Mouse (Mus musculus) induced T-regulatory cell, adult 2 months (primary cell): ENCODE results near the gene Col7a1.

Experiments used
- DNase-seq: peaks from one replicate; pipeline ENCODE4 v3.0.0-alpha.2; 2012; ENCODE audit warnings: low read depth

Gene Col7a1

DNA sequence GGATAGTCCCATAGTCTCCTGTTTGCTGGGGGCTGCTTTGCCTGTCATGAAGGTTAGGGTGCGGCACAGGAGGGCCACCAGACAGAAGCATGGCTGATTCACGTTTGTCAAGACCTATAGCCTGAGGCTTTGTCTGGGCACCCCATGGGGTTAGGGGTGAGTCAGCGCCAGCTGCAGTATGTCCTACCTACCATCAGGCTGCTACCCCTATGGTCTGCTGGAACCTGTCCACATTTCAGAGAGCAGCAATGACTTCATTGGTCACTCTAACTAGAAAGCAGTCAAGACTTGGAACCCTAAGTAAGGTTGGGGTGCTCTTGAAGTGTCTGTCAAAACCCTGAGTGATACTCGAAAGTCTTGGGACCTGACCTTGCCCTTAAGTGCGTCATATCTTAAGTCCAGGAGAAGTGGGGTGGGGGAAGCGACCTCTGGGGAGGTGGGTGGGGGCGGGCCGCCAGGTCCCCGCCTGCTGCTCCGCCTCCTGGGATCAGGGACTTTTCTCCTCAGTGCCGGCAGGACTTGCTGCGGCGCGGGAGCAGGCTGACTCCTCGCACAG, at the start of gene Col7a1:
Col7a1 (plus strand) TSS at position 506 of the 556 bp plus-strand sequence.
- no peak for DNase-seq

DNA sequence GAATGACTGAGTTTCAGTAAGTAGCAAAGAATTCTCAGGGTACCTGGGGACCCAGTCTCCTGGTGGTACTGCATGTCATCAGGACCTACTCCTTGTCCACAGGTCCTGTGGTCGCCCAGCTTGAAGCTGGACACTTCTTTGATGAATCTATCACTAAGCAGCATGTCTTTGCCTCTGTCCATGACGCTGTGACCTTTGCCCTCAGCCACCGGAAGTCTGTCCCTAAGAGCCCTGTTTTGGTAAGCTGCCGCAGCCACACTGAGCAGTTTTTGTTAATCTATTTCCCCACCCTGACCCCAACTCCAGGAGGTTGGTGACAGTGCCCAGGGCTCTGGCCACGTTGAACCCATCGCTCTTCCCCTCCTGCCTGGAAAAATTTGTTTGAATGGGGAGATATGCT, 41.1 kb upstream of the Col7a1 start:
- DNase-seq: no peak

DNA sequence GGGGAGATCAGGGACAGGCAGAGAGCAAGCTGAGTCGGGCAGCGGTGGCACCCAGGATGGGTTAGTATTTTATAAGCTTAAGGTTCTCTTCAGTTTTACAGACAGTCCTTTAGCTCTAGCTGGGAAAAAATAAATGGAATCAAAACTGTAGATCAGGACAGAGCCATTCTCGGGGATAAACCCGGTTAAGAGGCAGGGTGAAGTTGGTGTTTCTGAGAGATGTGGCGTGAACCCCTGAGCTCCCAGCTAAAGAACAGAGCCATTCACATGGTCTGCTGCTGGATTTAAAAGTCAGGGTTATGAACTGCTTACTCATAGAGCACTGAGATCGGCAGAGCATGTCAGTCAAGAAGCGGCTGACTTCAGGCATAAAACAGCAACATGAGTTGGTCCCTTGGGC, 40.2 kb upstream of the Col7a1 start:
- DNase-seq: no peak

DNA sequence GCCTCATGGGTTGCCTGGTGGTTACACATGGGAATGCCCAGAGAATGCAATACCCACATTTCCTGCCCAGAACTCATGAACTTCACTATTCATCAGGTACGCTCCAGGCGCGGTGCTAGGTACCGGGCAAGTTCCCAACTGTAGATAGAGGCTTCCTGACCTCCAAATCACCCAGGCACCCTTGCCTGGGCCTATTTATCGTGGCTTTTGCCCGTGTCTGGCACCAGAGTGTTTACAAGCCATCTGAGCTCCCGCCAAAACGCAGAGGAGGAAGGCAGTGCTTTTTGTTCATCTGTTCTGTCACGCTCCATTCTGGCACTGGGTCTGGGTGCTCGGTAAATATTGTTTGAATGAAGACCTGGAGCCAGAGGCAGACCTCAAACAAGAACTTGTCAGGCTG, 39.8 kb upstream of the Col7a1 start:
- no peak for DNase-seq

DNA sequence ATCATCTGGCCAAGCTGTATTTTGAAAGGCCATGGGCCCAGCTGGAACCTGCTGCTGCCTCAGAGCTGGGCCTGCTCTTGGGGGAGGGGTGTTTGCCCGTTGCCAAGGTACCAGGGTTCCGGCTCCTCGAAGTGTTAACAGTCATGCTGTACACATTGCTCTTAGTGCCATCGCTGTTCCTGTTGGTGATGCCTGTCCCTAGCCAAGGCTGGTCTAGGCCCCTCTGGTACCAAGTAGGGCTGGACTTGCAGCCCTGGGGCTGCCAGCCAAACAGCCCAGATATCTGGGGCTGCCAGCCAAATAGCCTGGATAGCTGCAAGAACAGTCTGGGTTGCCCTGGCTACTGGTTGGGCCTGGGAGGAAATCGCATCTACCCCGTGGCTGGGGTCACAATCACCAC, 38.9 kb upstream of the Col7a1 start, which contains the start of gene Tmem89:
Tmem89 (plus strand) TSS at position 129 of the 400 bp plus-strand sequence.
- no peak for DNase-seq

DNA sequence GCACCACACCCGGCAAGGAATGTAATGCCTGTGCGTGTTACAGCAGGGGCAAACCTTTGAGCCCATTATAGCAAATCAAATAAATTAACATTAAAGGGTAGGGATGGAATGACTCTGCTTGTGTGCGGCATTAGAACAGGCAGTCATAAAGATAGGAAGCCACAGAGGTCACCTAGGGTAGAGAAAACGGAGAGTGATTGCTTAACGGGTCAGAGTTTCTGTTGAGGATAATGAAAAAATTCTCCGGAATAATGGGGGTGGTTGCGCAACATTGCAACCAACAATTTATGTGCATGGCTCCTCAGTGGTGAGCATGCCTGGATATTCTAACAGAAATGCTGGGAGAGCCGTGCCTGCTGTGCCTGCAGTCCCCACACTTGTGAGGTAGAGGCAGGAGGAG, 27.5 kb upstream of the Col7a1 start:
- no peak for DNase-seq

DNA sequence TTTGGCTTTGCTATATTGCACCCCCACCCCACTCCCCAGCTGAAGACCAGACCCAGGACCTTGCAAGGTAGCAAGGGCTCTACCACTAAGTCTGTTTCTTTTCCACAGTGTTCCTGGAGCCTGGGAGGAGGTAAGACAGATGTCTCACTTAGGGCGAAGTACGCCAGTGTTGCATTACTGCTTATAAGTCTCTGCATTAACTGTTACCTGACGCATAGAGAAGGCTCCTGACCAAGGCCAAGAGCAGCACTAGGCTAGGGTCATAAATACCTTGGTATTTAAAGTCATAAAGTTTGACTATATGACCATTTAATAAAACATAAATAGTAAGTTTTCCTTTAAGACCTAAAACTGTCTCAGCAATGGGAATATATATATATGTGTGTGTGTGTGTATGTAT, 25.0 kb upstream of the Col7a1 start:
- no peak for DNase-seq

DNA sequence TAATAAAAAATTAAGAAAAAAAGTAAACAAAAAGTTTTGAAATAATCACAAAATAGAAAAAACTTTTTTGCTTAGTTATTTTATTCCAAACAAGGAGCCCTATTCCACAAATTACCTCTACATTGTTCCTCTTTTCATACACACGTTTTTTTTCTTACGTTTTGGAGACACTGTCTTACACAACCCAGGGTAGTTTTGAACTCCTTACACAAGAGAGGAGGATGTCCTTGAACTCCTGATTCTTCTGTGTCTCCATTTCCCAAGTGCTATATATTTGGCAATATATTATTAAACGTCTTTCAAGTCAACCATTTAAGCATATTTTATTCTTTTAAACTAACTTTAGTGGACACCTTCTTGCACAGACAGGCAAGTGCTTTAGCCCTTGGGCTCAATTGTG, 17.4 kb upstream of the Col7a1 start:
- DNase-seq: no peak

DNA sequence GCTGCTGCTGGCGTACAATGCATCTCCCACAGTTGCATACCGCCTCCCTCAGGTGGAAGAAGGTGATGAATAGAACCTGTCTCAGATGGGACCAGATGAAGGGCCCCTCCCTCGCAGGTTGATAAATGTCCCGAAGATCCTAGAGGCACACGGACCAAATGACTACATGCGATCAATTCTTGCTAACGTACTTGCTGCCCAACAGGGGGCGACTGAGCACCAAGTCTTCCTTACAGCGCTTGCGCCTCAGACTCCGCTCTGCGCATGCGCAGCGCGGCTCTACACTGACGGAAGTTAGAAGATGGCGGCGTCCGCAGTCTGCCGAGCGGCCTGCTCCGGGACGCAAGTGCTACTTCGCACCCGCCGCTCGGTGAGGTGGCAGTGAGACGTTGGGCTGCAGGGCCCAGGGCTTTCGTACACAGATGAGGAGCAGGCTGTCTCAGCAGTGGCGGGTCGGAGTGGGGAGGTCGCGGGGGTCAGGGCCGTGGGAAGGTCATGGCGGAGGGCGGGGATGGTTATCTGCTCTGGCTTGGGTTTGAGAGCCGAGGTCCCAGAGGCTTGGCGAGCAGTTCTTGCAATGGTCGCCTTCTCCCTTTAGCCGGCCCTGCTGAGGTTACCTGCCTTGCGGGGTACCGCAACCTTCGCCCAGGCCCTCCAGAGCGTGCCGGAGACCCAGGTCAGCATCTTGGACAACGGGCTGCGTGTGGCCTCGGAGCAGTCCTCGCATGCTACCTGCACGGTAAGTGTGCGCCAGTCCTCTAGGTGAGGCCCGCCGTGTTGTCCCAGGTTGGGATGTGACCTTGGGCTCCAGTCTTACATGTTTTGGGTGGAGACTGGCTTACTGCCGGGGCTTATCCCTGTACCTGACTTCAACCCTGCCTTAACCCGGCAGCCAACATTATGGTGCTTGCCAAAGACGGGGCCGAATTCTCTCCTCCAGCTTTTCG, 16.7 kb upstream of the Col7a1 start, which contains the start of gene Uqcrc1:
Uqcrc1 (plus strand) TSS at position 216 of the 947 bp plus-strand sequence.
- DNase-seq: peak; percentile 100

DNA sequence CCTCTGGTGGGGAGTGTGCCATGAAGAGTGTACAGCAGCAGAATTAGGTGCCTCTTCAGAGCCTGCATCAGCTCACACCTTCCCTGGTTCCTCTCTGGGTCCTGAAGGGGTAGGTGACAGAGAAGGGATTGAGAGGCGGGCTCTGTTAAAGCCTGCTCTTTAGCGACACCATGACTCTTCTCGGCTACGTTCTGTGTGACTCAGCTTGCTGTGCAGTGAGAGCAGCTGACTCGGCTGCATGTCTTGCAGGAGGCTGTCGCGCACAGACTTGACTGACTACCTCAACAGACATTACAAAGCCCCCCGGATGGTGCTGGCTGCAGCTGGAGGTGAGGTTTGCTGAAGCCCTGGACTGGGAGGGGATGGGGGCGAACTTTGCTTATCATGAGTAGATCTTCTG, 8.3 kb upstream of the Col7a1 start:
- no peak for DNase-seq

DNA sequence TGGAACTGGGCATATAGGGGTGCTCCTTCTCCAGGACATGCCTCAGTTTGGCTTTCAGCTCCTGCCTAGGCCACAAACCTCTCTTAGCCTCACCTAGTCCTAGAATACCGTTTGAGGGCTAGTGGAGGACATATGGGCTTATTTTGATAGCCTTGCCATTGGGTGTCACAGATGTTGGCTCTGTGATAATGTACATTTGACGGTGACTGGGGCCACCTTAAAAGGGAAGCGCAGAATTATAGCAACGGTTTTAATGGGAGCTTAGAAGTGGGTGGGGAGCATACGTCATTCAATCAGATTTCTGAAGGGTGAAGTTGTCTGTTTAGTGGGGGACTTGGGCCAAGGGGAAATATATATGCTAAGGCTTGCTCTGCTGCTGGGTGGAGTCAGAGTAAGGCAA, 7.8 kb upstream of the Col7a1 start:
- no peak for DNase-seq

DNA sequence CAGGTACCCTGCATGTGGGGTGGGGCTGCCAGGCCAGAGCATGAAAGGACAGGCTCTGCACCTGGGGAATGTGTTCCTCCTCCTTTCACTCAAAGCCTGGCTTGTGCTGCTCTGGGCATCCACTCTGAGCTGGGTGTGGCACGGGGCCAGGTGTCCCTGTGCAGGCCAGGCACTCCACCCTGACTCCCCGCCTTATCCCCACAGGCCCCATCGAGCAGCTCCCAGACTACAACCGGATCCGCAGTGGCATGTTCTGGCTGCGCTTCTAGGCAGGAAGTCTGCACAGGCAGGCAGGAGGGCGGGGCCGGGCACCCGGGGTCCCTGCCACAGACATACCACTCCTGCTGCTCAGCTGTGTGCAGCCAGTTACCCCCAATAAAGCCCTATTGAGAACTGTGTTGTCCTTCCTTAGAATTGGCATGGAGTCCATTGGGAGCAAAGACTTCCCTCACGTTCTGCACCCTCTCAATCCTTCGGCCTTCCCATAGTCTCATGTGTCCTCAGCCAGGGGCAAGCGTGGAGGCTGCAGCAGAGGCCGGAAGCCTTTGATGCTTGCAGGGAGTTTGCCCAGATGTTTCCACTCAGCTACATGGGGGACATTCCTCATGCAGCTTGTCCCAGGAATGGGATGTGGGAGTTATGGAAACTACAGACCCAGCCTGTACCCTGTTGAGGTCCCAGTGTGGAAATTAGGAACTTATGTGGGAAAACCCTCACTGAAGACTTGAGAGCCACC, 4.0 kb upstream of the Col7a1 start:
- DNase-seq: no peak

DNA sequence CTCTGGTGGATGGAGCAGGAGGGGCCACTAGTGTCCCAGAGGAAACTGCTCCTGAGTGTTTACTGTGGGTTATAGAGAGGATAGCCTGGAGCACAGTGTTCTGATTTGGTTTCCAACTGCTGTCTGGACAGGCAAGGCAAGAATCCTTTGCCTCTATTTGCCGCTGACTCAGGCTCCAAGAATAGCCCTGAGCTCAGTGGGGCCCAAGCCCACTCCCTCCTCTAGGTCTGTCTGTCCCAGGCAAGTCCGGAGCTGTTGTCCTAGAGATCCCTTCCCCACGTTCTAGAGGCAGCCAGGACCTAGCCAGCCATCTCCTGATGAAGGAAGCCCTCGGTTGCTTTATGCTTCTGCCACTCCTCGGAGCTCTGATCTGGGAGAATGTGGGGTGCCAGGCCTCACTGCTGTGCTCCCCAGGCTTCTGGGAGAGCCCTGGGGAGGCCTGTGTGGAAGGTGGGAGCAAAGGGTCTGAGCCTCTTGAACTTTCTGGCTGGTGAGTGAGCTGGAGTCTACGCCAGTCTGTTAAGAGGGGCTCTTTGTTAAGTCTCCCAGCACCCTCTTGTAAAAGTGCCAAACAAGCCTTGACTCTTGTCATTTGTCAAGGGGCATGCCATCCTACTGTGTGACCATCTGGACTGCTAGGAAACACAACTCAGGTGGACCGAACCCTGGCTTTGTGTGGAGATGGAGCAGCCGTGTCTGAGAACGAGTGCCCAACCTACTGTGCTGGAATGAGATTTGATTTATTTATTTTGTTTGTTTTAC, 3.2 kb upstream of the Col7a1 start:
- DNase-seq: no peak

DNA sequence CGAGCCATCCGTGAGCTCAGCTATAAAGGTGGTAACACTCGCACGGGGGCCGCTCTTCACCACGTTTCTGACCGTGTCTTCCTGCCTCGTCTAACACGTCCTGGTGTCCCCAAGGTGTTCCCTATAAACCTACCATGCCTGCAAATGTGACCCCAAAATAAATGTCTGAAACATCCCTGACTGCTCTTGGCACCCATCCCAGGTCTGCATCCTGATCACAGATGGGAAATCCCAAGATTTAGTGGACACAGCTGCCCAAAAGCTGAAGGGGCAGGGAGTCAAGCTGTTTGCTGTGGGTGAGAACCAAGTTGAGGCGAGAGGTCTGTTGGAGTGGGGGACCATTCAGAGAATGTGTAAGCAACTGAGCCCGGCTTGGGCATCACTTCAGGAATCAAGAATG, 1.9 kb downstream of the Col7a1 start:
- DNase-seq: no peak

DNA sequence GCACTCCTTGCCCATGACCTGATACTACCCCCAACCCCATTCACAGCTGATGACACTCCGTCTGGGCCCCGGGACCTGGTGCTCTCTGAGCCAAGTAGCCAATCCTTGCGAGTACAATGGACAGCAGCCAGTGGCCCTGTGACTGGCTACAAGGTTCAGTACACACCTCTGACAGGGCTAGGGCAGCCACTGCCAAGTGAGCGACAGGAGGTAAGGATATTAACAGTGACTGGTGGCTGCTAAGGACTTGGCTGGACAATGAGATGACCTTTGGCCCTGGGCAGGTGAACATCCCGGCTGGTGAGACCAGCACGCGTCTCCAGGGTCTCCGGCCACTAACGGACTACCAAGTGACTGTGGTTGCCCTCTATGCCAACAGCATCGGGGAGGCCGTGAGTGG, 2.5 kb downstream of the Col7a1 start:
- no peak for DNase-seq

DNA sequence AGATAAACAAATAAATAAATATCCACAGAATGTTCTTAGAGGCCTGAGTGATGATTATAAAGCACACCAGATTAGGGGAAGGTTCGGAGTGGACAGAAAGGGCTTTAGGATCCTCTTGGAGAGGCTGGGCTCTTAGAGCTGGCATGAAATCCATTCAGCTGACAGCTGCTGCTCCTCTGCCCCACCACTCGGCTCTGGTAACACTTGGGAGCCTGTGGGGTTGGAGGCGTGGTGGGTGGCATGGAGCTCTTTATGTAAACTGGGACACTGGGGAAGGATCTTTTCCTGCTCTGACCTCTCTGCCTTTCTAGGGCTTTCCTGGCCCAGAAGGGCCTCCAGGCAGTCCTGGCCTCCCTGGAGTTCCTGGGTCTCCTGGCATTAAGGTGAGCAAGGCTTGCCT, 10.2 kb downstream of the Col7a1 start:
- DNase-seq: no peak

DNA sequence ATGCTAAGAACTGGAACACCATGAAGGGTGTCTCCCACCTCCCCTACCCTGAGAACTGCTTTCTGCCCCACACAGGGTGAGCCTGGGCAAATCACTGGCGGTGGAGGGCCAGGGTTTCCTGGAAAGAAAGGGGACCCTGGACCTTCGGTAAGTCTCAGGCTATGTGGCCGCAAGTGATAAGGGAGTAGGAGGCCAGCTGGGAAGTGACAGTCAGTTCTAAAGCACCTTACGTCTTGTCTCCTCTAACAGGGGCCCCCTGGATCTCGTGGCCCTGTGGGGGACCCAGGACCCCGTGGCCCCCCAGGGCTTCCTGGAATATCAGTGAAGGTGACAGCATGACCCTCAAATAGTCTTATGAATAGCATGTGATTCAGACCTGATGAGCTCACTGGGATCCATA, 11.0 kb downstream of the Col7a1 start:
- DNase-seq: no peak

DNA sequence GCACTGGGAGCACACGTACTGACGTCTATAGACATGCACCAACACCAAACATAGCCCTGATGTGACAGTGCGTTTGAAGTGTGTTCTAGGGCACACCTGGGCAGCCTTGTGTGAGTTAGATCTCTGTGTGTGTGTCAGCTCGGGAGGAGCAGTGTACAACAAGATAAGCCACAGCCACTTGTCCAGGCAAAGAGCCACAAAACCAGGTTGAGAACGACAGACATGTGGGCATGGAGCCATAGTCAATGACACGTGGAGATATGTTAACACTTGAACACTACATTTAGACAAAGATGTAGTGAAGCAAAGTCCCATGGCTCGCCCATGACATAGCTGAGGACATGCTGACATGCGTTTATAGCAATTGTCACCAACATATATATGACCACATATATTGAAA, 17.2 kb downstream of the Col7a1 start:
- no peak for DNase-seq

DNA sequence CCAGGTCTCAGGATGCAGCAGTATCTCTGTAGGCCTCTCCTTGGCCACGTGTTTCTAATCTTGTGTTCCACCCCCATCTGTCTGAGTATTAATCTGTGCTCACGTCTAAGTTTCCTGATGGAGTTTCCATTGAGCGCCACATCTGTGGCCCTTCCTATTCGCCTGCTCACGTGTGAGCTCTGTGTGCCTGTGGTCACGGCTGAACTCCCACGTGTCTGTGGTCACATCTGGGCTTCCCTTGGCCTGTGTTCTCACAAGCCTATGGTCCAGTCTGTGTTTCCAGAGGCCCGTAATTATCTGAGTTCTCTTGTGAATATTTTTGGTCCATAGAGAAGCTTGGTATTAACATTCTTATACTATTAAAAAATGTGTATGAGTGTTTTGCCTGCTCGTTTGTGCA, 23.1 kb downstream of the Col7a1 start:
- DNase-seq: no peak

DNA sequence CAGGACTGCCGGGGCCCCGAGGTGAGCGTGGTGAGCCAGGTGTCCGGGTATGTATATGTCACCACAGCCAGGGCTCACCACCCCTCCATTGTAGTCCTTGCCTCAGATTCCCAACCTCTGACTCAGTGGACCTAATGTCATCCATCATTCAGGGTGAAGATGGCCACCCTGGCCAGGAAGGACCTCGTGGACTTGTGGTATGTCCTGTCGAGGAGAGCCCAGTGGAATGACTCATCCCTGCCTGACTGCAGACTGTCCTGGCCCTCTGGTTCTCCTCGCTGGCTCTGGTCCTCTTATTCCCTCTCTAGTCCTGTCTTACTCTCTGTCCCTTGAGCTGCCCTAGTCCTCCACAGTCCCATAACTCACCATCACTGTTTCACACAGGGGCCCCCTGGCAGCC, 24.6 kb downstream of the Col7a1 start:
- DNase-seq: no peak

DNA sequence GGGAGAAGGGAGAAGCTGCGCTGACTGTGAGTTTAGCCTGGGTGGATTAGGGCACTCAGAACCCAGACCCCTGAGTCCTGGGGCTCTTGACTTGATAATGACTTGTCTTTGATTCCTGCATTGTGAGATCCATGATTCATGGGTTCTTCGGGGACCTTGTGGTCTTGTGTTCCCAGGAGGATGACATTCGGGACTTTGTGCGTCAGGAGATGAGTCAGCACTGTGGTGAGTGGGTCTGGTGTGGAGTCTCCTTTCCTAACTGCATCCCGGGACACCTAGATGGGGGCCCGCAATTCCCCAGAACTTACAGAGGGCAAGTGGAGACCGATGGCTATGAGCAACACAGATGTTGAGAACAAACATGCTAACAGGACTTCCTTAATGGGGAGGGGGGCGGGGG, 29.1 kb downstream of the Col7a1 start:
- DNase-seq: no peak

DNA sequence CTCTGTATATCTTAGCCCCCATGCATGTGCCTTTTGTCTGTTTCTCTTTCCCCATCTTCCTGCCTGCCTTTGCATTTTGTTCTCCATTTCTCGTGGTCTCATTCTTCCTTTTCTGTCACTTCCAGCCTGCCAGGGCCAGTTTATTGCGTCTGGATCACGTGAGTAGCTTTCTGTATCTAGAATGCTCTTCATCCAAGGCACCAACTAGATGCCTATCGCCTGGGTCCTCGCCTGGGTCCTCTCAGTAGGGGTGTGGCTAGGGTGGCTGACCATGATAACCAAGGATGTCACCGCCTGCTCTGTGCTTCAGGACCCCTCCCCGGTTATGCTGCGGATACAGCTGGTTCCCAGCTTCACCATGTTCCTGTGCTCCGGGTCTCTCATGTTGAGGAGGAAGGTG, 29.8 kb downstream of the Col7a1 start:
- DNase-seq: no peak
